ENCODE assay signal across 33 mouse cellular contexts in genomic region chr8:92938056-92938455, GRCm38 (mm10). TPM values are rescaled to one million over a fixed set of nuclear protein-coding genes. Genes with fewer than 3 reads are reported as not detected.
"Had no signal": no experiment of that assay in that cellular context is flagged by ENCODE, and none has a peak within 500 bp of the region (broad histone marks: within the 10 kb centered on the region; RNA-seq: fewer than 3 reads in every experiment).

No protein-coding gene starts in this region.

- H3K4me3 ChIP-seq: heart, embryonic 10.5 days; heart, embryonic 12.5 days; hindbrain, embryonic 10.5 days; hindbrain, embryonic 12.5 days; intestine, embryonic 15.5 days; layer of hippocampus, adult 2 months; limb, embryonic 10.5 days; limb, embryonic 12.5 days; liver, embryonic 13.5 days; liver, embryonic 15.5 days had no signal

- H3K4me1 ChIP-seq: heart, embryonic 10.5 days; hindbrain, embryonic 10.5 days; hindbrain, embryonic 12.5 days; limb, embryonic 10.5 days; limb, embryonic 12.5 days; liver, embryonic 13.5 days; liver, embryonic 15.5 days had no signal

- H3K36me3 ChIP-seq: heart, embryonic 10.5 days; heart, embryonic 12.5 days; hindbrain, embryonic 10.5 days; hindbrain, embryonic 12.5 days; intestine, embryonic 15.5 days; limb, embryonic 10.5 days; limb, embryonic 12.5 days; liver, embryonic 13.5 days; liver, embryonic 15.5 days had no signal

- DNase-seq: gastrocnemius, postnatal 14 days; gastrocnemius, postnatal 36 days; heart, adult 18-20 months; heart, postnatal 10 days; heart, postnatal 4 days; kidney, adult 18-20 months; kidney, adult 8-10 months; kidney, postnatal 10 days; kidney, postnatal 25 days; kidney, postnatal 4 days; layer of hippocampus, postnatal 36 days; liver; liver, embryonic 13.5 days had no signal

- H3K27me3 ChIP-seq: heart, embryonic 12.5 days; hindbrain, embryonic 12.5 days; intestine, embryonic 15.5 days; limb, embryonic 12.5 days; liver, embryonic 13.5 days; liver, embryonic 15.5 days had no signal

- H3K9ac ChIP-seq: heart, embryonic 12.5 days; hindbrain, embryonic 12.5 days; hindbrain, embryonic 14.5 days; intestine, embryonic 15.5 days; limb, embryonic 12.5 days; liver, embryonic 13.5 days; liver, embryonic 15.5 days had no signal

- ATAC-seq: hindbrain, embryonic 16.5 days; inflammation-experienced regulatory T-cells, adult 6 months; intestine, embryonic 15.5 days; intestine, postnatal 0 days had no signal

- H3K9me3 ChIP-seq: heart, embryonic 10.5 days; heart, embryonic 12.5 days; hindbrain, embryonic 10.5 days; hindbrain, embryonic 12.5 days; intestine, embryonic 15.5 days; limb, embryonic 10.5 days; limb, embryonic 12.5 days; liver, embryonic 13.5 days; liver, embryonic 15.5 days had no signal

- H3K4me2 ChIP-seq: heart, embryonic 12.5 days; hindbrain, embryonic 12.5 days; hindbrain, embryonic 14.5 days; intestine, embryonic 15.5 days; limb, embryonic 12.5 days; liver, embryonic 11.5 days; liver, embryonic 13.5 days; liver, embryonic 15.5 days had no signal

- H3K27ac ChIP-seq: heart, embryonic 10.5 days; hindbrain, embryonic 10.5 days; hindbrain, embryonic 12.5 days; hindbrain, embryonic 14.5 days; intestine, embryonic 15.5 days; layer of hippocampus, adult 2 months; limb, embryonic 10.5 days; limb, embryonic 12.5 days; liver, embryonic 13.5 days; liver, embryonic 15.5 days had no signal

RNA-seq across cellular contexts. Expression of gene Slc6a2, which starts 21.8 kb away (rescaled TPM):
- total RNA-seq: granulocyte monocyte progenitor cell, adult 5-6 weeks had no signal
- polyA plus RNA-seq: heart, embryonic 14.5 days; inflammation-experienced regulatory T-cells, adult 6 months; intestine, postnatal 0 days; liver, embryonic 13.5 days had no signal

RNA-seq across cellular contexts. Expression of gene Capns2, which starts 36.8 kb away (rescaled TPM):
- total RNA-seq: gastrocnemius, adult 18-20 months; gastrocnemius, adult 8-10 months; gastrocnemius, postnatal 14 days; gastrocnemius, postnatal 36 days; heart, adult 18-20 months; heart, adult 8-10 months; heart, postnatal 10 days; heart, postnatal 25 days had no signal
- polyA plus RNA-seq: inflammation-experienced regulatory T-cells, adult 6 months; intestine, embryonic 15.5 days; liver, embryonic 13.5 days had no signal
